Mouse (Mus musculus): Measurements from ENCODE around the gene Rps8. TPM values are rescaled to one million over a fixed set of nuclear protein-coding genes. Genes with fewer than 3 reads are reported as not detected.

Rps8 gene
- polyA plus RNA-seq, 1 experiment from 2014 or later = 616 TPM

DNA sequence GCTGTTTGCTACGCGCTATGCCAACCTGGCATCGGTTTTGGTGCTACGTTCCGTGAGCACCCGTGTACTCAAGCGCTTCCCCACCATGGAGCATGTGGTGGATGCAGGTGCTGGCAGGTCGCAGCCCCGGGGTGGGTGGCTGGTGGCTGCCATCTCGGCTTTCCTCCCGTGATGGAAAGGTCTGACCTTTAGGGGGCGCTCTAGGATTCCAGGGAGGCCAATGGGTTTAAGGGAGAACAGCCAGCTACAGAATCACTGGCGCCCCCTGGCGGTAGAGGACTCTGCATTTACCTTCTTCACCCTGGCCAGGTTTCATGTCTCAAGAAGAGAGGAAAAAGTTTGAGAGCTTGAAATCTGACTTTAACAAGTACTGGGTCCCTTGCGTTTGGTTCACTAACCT lies 9.9 kb downstream of the Rps8 start:
- ATAC-seq (ENCODE audit: extremely low read depth, insufficient number of reproducible peaks, low FRiP score, low TSS enrichment) = no peak
- Histone ChIP-seq H3K27ac (replicated peaks) (no peak overlapping the region), H3K27me3 (replicated peaks) (peaks cover 2% of the 10 kb centered on the region; the same call in 1 of the 2 replicates), H3K9me3 (no peaks in the 10 kb centered on the region), H3K4me2 (no peak overlapping the region), H3K4me3 (no peak overlapping the region), H3K9ac (no peak overlapping the region), H3K36me3 (peaks cover 30% of the 10 kb centered on the region), H3K4me1 (no peaks in the 10 kb centered on the region)
- WGBS = 31% methylated on average over 15 of the region's 15 CpGs

DNA sequence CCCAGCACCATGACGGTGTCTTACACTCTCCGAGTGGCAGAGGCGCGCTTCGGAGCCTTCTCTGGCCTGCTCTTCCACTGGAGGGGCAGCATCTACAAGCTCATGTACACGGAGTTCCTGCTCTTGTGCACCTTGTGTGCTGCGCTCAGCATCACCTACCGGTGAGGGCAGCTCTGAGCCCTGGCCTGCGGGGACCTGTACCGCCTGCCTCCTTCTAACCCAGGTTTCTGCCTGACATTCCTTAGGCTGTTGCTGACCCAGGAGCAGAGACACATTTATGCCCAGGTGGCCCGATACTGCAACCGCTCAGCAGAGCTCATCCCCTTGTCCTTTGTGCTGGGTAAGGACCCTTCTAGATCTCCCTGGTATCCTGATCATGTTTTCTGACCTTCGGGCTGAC lies 10.8 kb downstream of the Rps8 start:
- H3K9me3 ChIP-seq = no peaks in the 10 kb centered on the region
- no peaks in the 10 kb centered on the region for H3K4me1 ChIP-seq
- ATAC-seq (ENCODE audit: extremely low read depth, insufficient number of reproducible peaks, low FRiP score, low TSS enrichment) = no peak
- peaks cover 5% of the 10 kb centered on the region; the same call in 1 of the 2 replicates for H3K27me3 ChIP-seq (replicated peaks)
- no peak overlapping the region for H3K9ac ChIP-seq
- H3K4me2 ChIP-seq = no peak overlapping the region
- WGBS = 89% methylated on average over 13 of the region's 13 CpGs
- H3K27ac ChIP-seq (replicated peaks) = no peak overlapping the region
- peaks cover 21% of the 10 kb centered on the region for H3K36me3 ChIP-seq
- no peak overlapping the region for H3K4me3 ChIP-seq

DNA sequence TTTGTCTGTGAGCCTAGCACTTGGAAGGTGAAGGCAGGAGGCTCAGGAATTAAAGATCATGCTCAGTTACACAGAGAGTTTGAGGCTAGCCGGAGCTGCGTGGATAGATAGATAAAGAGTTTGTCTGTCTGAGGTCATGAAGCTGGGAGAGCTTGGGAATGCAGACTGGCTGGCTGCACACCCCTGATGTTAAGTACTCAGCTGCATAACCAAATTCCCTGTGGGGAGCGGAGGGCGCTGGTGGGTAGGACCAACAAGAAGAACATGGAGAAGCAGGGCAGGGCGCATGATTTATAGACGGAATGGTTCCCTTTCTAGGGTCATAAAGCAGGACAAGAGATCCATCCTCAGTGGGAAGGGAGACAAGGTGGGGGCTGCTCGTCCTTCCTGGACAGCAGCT lies 13.0 kb downstream of the Rps8 start:
- Histone ChIP-seq H3K9ac (no peak overlapping the region), H3K27me3 (replicated peaks) (peaks cover 5% of the 10 kb centered on the region; the same call in 1 of the 2 replicates), H3K4me2 (no peak overlapping the region), H3K36me3 (no peaks in the 10 kb centered on the region), H3K9me3 (no peaks in the 10 kb centered on the region), H3K27ac (replicated peaks) (no peak overlapping the region), H3K4me1 (no peaks in the 10 kb centered on the region), H3K4me3 (no peak overlapping the region)
- ATAC-seq (ENCODE audit: extremely low read depth, insufficient number of reproducible peaks, low FRiP score, low TSS enrichment) = no peak
- 30% methylated on average over 7 of the region's 7 CpGs for WGBS

DNA sequence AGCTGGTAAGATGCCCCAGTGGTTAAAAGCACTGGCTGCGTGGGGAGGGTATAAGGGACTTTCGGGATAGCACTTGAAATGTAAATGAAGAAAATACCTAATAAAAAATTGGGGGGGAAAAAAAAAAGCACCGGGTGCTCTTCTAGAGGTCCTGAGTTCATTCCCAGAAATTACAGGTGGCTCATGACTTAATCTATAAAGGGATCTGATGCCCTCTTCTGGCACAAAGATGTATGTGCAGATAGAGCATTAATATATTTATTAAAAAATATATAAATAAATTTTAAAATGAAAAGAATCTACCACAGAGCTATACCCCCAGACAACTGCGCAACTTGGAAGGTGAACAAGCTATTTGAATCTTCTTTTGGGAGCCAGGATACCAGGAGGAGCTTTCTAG lies 15.4 kb downstream of the Rps8 start:
- peaks cover 5% of the 10 kb centered on the region; the same call in 1 of the 2 replicates for H3K27me3 ChIP-seq (replicated peaks)
- no peaks in the 10 kb centered on the region for H3K9me3 ChIP-seq
- ATAC-seq (ENCODE audit: extremely low read depth, insufficient number of reproducible peaks, low FRiP score, low TSS enrichment) = no peak
- H3K27ac ChIP-seq (replicated peaks) = no peak overlapping the region
- WGBS = 36% methylated on average over 4 of the region's 4 CpGs
- no peaks in the 10 kb centered on the region for H3K36me3 ChIP-seq
- H3K9ac ChIP-seq = no peak overlapping the region
- H3K4me2 ChIP-seq = no peak overlapping the region
- H3K4me3 ChIP-seq = no peak overlapping the region
- H3K4me1 ChIP-seq = no peaks in the 10 kb centered on the region

DNA sequence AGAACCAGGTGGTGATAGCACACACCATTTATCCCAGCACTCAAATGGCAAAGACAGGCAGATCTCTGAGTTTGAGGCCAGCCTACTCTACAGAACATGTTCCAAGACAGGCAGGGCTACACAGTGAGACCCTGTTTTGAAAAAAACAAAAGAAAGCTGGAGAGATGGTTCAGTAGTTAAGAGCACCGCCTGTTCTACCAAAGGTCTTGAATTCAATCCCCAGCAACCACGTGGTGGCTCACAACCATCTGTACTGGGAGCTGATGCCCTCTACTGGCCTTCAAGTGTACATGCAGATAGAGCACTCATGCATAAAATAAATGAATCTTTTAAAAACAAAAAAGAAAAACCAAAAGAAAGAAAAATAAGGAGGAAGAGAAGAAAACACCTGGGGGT lies 16.8 kb downstream of the Rps8 start:
- peaks cover 5% of the 10 kb centered on the region for H3K4me1 ChIP-seq
- peaks cover 5% of the 10 kb centered on the region; the same call in 1 of the 2 replicates for H3K27me3 ChIP-seq (replicated peaks)
- no peak overlapping the region for H3K27ac ChIP-seq (replicated peaks)
- H3K9ac ChIP-seq = no peak overlapping the region
- no peak overlapping the region for H3K4me3 ChIP-seq
- no peak for ATAC-seq (ENCODE audit: extremely low read depth, insufficient number of reproducible peaks, low FRiP score, low TSS enrichment)
- 8% methylated on average over 2 of the region's 2 CpGs for whole genome bisulfite sequencing
- H3K4me2 ChIP-seq = no peak overlapping the region
- H3K36me3 ChIP-seq = no peaks in the 10 kb centered on the region
- H3K9me3 ChIP-seq = no peaks in the 10 kb centered on the region

DNA sequence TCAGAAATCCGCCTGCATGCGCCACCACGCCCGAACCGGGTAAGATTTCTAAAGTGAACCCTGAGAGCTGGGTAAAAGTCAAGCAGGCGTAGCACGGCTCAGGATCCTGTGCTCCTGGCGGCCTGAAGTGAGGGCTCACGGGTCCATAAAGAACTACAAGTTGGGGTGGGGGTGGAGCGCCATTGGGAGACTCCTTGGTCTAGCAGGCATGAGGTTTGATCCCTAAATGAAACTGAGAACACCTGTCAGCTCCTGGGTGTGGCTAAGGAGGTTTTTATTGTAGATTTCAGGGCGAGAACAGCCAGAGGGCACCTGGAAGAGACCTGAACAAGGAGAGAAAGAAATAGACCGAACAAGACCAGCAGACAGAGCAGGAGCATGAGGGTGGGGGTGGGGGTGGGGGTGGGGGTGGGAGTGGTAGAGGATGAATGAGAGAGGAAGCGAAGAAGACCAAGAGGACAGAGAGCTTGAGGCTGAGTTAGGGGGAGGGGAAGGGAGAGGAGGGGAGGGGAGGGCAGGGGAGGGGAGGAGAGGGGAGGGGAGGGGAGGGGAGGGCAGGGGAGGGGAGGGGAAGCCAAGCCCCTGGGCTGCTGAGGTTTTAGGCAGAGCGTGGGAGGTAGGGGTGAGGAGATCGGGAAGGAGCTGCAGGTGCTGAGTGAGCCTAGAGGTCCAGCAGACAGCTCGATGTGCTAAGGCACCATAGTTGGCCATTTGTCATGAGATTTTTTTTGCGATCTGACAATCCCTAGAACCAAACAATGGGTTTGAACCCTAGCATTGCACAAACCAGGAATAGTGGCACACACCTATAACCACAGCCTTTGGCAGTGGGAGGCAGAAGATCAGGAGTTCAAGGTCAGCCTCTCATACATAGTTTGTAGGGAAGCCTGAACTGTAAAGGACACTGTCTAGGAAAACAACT lies 17.5 kb downstream of the Rps8 start:
- H3K4me2 ChIP-seq = no peak overlapping the region
- no peak overlapping the region for H3K9ac ChIP-seq
- no peak overlapping the region for H3K4me3 ChIP-seq
- no peaks in the 10 kb centered on the region for H3K36me3 ChIP-seq
- peaks cover 7% of the 10 kb centered on the region for H3K4me1 ChIP-seq
- peaks cover 5% of the 10 kb centered on the region; the same call in 1 of the 2 replicates for H3K27me3 ChIP-seq (replicated peaks)
- 65% methylated on average over 16 of the region's 17 CpGs for WGBS
- H3K27ac ChIP-seq (replicated peaks) = no peak overlapping the region
- no peak for ATAC-seq (ENCODE audit: extremely low read depth, insufficient number of reproducible peaks, low FRiP score, low TSS enrichment)
- H3K9me3 ChIP-seq = no peaks in the 10 kb centered on the region

DNA sequence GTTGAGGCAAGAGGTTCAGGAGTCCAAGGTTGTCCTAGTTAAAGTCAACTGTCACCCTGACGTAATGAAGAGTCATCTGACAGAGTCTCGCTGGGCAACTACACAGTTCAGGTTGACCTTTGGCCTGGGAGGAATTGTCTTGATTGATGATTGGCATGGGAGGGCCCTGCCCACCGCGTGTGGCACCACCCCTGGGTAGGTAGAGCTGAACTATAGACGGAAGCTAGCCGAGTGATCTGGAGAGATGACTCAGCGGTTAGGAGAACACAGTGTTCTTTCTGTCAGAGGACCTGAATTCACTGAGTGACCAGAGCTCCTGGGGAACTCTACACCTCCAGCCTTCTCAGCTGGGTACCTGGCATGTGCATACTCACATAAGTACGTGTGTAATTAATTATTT lies 20.0 kb downstream of the Rps8 start:
- H3K27me3 ChIP-seq (replicated peaks) = peaks cover 26% of the 10 kb centered on the region
- H3K4me2 ChIP-seq = no peak overlapping the region
- H3K27ac ChIP-seq (replicated peaks) = no peak overlapping the region
- peaks cover 15% of the 10 kb centered on the region for H3K4me1 ChIP-seq
- no peak overlapping the region for H3K9ac ChIP-seq
- no peak overlapping the region for H3K4me3 ChIP-seq
- H3K36me3 ChIP-seq = no peaks in the 10 kb centered on the region; the same call in 1 of the 2 replicates
- H3K9me3 ChIP-seq = no peaks in the 10 kb centered on the region
- WGBS = 31% methylated on average over 8 of the region's 8 CpGs
- ATAC-seq (ENCODE audit: extremely low read depth, insufficient number of reproducible peaks, low FRiP score, low TSS enrichment) = no peak

DNA sequence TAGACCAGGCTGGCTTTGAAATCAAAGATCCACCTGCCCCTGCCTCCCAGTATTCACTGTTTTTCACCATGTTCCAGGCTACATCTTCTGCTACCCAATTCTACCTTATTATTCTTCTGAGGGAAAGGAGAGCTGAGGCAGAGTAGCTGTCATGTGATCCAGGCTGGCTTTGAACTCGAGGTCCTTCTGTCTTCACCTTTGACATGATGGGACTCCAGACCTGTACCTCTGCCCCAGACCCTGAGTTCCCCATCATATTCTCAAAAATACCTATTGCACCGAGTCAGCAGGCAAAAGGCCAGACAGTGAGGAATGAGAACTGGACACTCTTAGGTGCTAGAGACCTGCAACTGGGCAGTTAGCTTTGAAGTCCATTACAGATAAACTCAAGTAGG lies 21.4 kb downstream of the Rps8 start:
- H3K9me3 ChIP-seq = no peaks in the 10 kb centered on the region
- 32% methylated on average over 2 of the region's 2 CpGs for WGBS
- ATAC-seq (ENCODE audit: extremely low read depth, insufficient number of reproducible peaks, low FRiP score, low TSS enrichment) = no peak
- H3K4me3 ChIP-seq = peak overlapping the region; percentile 90
- H3K36me3 ChIP-seq = peaks cover 4% of the 10 kb centered on the region; the same call in 1 of the 2 replicates
- H3K4me2 ChIP-seq = peak overlapping the region; percentile 100
- H3K27ac ChIP-seq (replicated peaks) = no peak overlapping the region
- H3K9ac ChIP-seq = peak overlapping the region; percentile 93; the same call in 1 of the 2 replicates
- peaks cover 30% of the 10 kb centered on the region for H3K27me3 ChIP-seq (replicated peaks)
- H3K4me1 ChIP-seq = peaks cover 15% of the 10 kb centered on the region

DNA sequence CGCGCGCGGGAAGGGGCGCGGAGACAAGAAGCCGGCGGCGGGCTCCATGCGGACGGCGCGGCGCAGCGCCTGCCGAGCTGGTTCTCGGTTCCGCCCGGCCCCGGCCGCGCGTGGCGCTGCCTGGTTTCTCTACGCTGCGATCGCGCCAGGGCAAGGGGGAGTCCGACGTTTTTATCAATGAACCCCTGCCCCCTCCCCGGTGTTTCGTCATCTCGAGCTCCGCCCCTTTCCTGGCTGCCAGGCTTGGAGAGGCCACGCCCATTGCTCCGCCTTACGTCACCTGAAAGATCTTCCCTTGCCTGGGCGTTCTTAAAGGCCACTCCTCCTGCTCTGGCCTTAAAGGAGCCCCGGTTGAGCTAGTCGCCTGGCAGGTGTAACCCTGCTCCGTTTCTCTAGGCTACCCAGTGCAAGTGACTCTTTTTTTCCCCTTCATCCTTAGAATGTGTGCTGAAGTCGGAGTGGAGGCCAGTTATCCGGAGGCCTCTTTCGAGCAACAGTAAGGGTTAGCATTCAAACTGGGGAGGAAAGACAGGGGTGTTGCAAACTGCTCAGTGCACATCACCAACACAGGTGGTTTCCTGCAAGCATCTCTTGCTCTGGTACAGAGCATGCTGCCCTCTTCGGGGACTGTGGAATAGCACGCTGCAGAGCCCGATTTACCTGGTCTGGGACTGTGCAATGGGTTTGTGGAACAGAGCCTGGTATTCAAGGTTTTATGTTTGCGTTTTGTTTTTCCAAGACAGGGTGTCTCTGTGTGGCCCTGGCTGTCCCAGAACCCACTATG lies 22.0 kb downstream of the Rps8 start, which contains the start of gene Plk3:
Gene Plk3, minus strand, starts transcription at position 147 of the 784 bp plus-strand sequence.
- peaks cover 30% of the 10 kb centered on the region for H3K27me3 ChIP-seq (replicated peaks)
- WGBS = 1% methylated on average over 48 of the region's 48 CpGs
- peak within 1 kb of the TSS; percentile 100 for H3K4me2 ChIP-seq
- peak within 1 kb of the TSS; percentile 93 for H3K9ac ChIP-seq
- H3K9me3 ChIP-seq = no peaks in the 10 kb centered on the region
- peak within 1 kb of the TSS; percentile 90 for H3K4me3 ChIP-seq
- ATAC-seq (ENCODE audit: extremely low read depth, insufficient number of reproducible peaks, low FRiP score, low TSS enrichment) = peak; percentile 89
- no peak within 1 kb of the TSS for H3K27ac ChIP-seq (replicated peaks)
- H3K36me3 ChIP-seq = peaks cover 7% of the 10 kb centered on the region
- H3K4me1 ChIP-seq = peaks cover 15% of the 10 kb centered on the region

DNA sequence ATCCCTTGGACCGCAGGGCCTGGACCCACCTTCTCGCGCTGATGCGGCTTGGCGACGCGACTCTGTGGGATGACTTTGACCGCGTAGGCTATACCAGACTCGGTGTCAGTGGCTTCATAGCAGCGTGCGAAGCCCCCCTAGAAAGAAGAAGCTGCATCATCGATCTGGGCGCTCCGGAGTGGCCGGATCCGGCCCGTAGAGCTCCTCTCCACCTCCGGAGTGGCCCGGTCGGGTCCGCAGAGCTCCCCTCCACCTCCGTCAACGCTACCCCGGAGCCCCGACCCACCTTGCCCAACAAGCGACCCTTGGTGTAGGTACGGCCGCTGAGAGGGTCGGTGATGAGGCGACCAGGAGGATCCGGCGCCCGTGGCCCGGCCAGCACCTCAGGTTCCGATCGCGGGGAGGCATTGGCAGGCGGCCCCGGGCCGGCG lies 22.7 kb downstream of the Rps8 start:
- peaks cover 12% of the 10 kb centered on the region for H3K36me3 ChIP-seq
- ATAC-seq (ENCODE audit: extremely low read depth, insufficient number of reproducible peaks, low FRiP score, low TSS enrichment) = 0 out of 2 replicates have a peak, but pooled peaks have one; percentile 10
- peaks cover 15% of the 10 kb centered on the region for H3K4me1 ChIP-seq
- WGBS = under 1% methylated on average over 41 of the region's 42 CpGs
- H3K27me3 ChIP-seq (replicated peaks) = peaks cover 30% of the 10 kb centered on the region
- peak overlapping the region; percentile 90 for H3K4me3 ChIP-seq
- peak overlapping the region; percentile 100 for H3K4me2 ChIP-seq
- H3K9ac ChIP-seq = peak overlapping the region; percentile 93
- no peak overlapping the region for H3K27ac ChIP-seq (replicated peaks)
- no peaks in the 10 kb centered on the region for H3K9me3 ChIP-seq

DNA sequence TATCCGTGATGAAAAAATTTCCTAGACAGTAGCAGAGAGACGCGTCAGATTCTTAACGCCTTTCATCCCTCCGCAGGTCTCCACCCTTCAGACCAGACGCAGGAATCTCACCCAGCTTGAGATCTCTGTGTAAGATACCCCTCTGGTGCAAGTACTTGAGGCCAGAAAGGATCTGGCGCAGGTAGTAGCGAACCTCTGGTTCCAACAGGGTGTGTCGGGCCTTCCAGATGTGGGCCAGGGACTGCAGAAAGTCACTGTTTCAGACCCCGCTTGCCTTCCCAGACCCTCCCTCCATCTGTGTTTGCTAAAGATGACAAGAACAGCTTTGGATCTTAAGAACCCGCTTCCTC lies 23.3 kb downstream of the Rps8 start:
- peak overlapping the region; percentile 100 for H3K4me2 ChIP-seq
- H3K9me3 ChIP-seq = no peaks in the 10 kb centered on the region
- no peak overlapping the region for H3K27ac ChIP-seq (replicated peaks)
- peaks cover 30% of the 10 kb centered on the region for H3K27me3 ChIP-seq (replicated peaks)
- WGBS = 17% methylated on average over 11 of the region's 11 CpGs
- H3K36me3 ChIP-seq = peaks cover 17% of the 10 kb centered on the region
- no peak for ATAC-seq (ENCODE audit: extremely low read depth, insufficient number of reproducible peaks, low FRiP score, low TSS enrichment)
- H3K9ac ChIP-seq = peak overlapping the region; percentile 93
- peak overlapping the region; percentile 90 for H3K4me3 ChIP-seq
- peaks cover 15% of the 10 kb centered on the region for H3K4me1 ChIP-seq
